Mouse (Mus musculus) kidney, adult 2 months (tissue): ENCODE measurements at regions not wholly inside any gene's neighbourhood (a gene's known extent, or its start where the extent isn't known, plus 50 kb on each side); places are given as distances from the start of the nearest gene placed in this dataset.

Experiments
- DNase-seq: peaks from one replicate; pipeline ENCODE4 v3.0.0; 2021
- H3K27ac ChIP-seq: fragments of 200-500 bp; 2 replicates; pipeline ENCODE4 v1.5.1; 2012; ENCODE audit warnings: low read depth, low read length, control low read depth, inconsistent platforms; ENCODE audit not compliant: insufficient read depth
- H3K27me3 ChIP-seq: fragments of 200-500 bp; replicated peaks from 2 replicates; pipeline ENCODE4 v1.6.1; 2012; ENCODE audit warnings: mild to moderate bottlenecking, moderate library complexity, low read length, inconsistent platforms; ENCODE audit not compliant: control insufficient read depth, insufficient read depth
- H3K36me3 ChIP-seq: fragments of 200-500 bp; 2 replicates; pipeline ENCODE4 v1.6.1; 2012; ENCODE audit warnings: mild to moderate bottlenecking, moderate library complexity, low read length, inconsistent platforms; ENCODE audit not compliant: control insufficient read depth, insufficient read depth
- H3K4me1 ChIP-seq: fragments of 200-500 bp; 2 replicates; pipeline ENCODE4 v1.6.1; 2011; ENCODE audit warnings: low read length; ENCODE audit not compliant: control insufficient read depth, insufficient read depth
- H3K4me3 ChIP-seq: fragments of 200-500 bp; 2 replicates; pipeline ENCODE4 v1.5.1; 2011; ENCODE audit warnings: mild to moderate bottlenecking, low read depth, low read length, control low read depth; ENCODE audit not compliant: insufficient read depth
- CTCF ChIP-seq: fragments of 200-500 bp; conservative IDR thresholded peaks from 2 replicates; pipeline ENCODE4 v1.5.1; 2011; ENCODE audit warnings: low read depth, mild to moderate bottlenecking, control low read depth, low read length, moderate library complexity, mixed read lengths; ENCODE audit not compliant: insufficient read depth, insufficient read length
- POLR2A ChIP-seq: fragments of 200-500 bp; IDR thresholded peaks from one replicate; pipeline ENCODE4 v1.6.1; 2011; ENCODE audit warnings: low read depth, low read length, control low read depth
- WGBS: fragments of 180-500 bp; shearing (Covaris S2); methylation state at CpG from one replicate; pipeline ENCODE4 v1.1.7; 2018; 5-methylcytosine and 5-hydroxymethylcytosine counted together

DNA sequence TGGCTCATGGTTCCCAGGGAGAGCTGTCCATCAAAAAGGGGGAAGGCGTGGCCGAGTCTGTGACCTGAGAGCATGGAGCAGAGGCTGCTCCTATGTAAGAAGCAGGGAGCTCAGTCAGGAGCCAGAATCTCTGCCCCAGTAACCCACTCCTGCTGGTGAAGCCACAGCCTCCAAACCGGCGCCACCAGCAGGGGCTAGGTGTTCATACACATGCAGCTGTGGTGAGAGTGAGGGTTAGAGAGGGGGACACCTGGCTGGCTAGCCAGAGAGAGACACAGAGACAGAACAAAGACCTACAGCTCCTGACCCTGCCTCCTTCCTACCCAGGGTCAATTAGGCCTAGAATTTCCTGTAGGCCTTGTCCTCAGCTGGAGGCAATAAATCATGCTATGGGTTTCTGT is 80.7 kb upstream of the Foxo1 start:
- H3K36me3 ChIP-seq, result no peaks in the 10 kb centered on the region
- TF ChIP-seq CTCF (no peak), POLR2A (no peak)
- no peak for DNase-seq
- H3K4me3 ChIP-seq, result no peak overlapping the region
- H3K4me1 ChIP-seq, result no peaks in the 10 kb centered on the region
- no peaks in the 10 kb centered on the region; the same call in 1 of the 2 replicates for H3K27me3 ChIP-seq
- no peak overlapping the region for H3K27ac ChIP-seq
- WGBS, result 76% methylated on average over 4 of the region's 4 CpGs

DNA sequence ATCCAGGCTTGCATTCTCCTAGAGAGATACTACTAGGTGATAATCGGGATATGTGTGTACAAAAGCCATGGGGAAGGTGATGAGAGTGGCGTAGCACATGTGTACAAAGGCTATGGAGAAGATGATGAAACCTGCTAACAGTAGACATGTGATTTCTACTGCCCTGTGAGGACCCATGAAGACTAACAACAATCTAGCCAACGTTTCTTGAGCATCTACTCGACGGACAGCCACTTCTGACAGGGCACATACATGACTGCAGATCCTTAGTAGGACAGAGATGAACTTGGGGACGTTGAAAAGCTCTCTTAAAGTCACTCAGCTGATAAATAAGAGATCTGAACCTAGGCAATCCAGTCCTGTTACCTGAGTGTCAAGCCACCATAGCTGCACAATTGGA is 79.8 kb upstream of the Foxo1 start:
- no peak overlapping the region for H3K27ac ChIP-seq
- H3K4me1 ChIP-seq, result no peaks in the 10 kb centered on the region
- 92% methylated on average over 6 of the region's 6 CpGs for WGBS
- no peak overlapping the region for H3K4me3 ChIP-seq
- no peaks in the 10 kb centered on the region; the same call in 1 of the 2 replicates for H3K27me3 ChIP-seq
- H3K36me3 ChIP-seq, result no peaks in the 10 kb centered on the region
- no peak for TF ChIP-seq CTCF
- DNase-seq, result no peak

DNA sequence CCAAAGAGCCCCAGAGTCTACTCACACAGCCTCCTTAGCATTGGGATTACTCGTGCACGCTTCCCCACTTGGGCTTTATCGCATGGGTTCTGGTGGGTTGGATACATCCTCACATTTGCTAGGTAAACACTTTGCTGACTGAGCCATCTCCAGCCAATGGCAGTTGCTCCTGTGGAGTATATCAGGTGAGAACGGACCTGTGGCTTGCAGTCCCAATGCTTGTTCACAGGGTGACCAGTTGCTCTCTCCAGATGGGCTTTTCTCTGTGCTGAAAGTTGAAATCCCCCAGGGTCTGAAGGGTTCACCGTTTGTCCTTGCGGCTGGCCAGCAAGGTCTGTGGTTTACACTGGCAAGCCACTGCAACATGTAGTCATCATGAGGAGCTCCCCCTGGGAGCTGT is 79.1 kb upstream of the Foxo1 start:
- no peaks in the 10 kb centered on the region for H3K36me3 ChIP-seq
- no peak overlapping the region for H3K4me3 ChIP-seq
- H3K27ac ChIP-seq, result no peak overlapping the region
- 95% methylated on average over 6 of the region's 6 CpGs for whole genome bisulfite sequencing
- no peaks in the 10 kb centered on the region; the same call in 1 of the 2 replicates for H3K27me3 ChIP-seq
- H3K4me1 ChIP-seq, result no peaks in the 10 kb centered on the region
- DNase-seq, result no peak
- TF ChIP-seq CTCF (no peak), POLR2A (no peak)

DNA sequence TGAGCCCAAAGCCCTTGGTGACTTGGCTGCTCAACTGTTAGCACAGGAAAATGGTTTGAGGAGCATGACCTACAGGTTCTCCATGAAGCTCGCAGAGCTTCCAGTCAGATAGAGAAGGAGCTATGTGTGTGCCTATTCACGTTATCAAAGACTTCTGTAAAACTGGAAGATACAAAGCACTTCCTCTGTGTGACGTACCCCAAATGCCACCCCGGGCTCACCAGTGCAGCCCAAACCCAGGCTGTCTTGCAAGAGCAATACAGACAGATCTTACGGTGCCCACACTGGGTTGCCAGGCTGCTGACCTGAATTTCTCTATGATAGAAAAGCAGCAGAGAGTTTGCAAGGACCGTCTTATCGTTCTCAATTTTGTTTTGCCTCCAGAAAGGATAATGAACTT is 78.1 kb upstream of the Foxo1 start:
- Histone ChIP-seq H3K36me3 (no peaks in the 10 kb centered on the region), H3K27ac (no peak overlapping the region), H3K4me3 (no peak overlapping the region), H3K4me1 (no peaks in the 10 kb centered on the region), H3K27me3 (no peaks in the 10 kb centered on the region; the same call in 1 of the 2 replicates)
- TF ChIP-seq POLR2A (no peak), CTCF (no peak)
- 83% methylated on average over 7 of the region's 7 CpGs for WGBS
- no peak for DNase-seq

DNA sequence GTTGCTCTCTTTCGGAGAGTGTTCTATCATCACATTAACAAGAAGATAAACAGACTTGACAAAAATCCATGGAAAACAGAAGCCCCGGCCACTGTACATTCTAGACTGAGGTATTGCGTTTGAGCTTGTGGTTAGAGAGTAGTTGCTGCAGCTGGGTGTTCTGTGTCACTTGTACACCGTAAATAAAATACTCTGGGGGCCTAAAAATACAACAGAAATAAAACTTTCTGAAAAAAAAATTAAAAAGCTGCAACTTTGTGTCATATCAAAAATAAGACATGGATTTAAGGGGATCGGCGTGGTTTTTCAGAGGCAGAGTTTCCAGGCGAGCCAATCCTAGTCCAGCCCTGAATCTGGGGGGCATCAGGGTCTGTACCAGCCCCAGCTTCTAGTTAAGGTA is 75.1 kb upstream of the Foxo1 start:
- Histone ChIP-seq H3K4me3 (no peak overlapping the region), H3K27me3 (no peaks in the 10 kb centered on the region; the same call in 1 of the 2 replicates), H3K4me1 (no peaks in the 10 kb centered on the region; the same call in 1 of the 2 replicates), H3K36me3 (no peaks in the 10 kb centered on the region), H3K27ac (no peak overlapping the region)
- TF ChIP-seq POLR2A (no peak), CTCF (no peak)
- WGBS, result 78% methylated on average over 7 of the region's 7 CpGs
- peak; percentile 12 for DNase-seq

DNA sequence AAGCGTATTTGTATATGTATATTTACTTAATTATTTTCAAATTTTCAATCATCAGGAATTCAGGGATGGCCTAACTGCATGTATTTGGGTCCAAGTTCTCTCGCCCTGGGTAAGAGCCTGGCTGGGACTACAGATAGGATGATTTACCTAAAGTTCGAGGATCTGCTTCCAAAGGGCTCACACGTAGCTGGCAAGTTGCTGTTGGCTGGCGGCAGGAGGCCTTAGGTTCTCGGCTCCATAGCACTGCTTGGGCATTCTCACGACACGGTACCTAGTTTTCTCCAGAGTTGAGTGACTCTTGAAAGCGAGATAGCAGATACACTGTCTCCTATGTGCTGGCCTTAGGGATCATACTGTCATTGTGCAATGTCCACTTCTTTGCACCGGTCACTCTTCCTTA is 73.9 kb upstream of the Foxo1 start:
- no peak for TF ChIP-seq POLR2A
- no peak for TF ChIP-seq CTCF
- H3K27ac ChIP-seq, result no peak overlapping the region
- H3K4me1 ChIP-seq, result no peaks in the 10 kb centered on the region; the same call in 1 of the 2 replicates
- no peaks in the 10 kb centered on the region; the same call in 1 of the 2 replicates for H3K27me3 ChIP-seq
- no peak overlapping the region for H3K4me3 ChIP-seq
- WGBS, result 93% methylated on average over 10 of the region's 10 CpGs
- no peaks in the 10 kb centered on the region for H3K36me3 ChIP-seq
- DNase-seq, result no peak

DNA sequence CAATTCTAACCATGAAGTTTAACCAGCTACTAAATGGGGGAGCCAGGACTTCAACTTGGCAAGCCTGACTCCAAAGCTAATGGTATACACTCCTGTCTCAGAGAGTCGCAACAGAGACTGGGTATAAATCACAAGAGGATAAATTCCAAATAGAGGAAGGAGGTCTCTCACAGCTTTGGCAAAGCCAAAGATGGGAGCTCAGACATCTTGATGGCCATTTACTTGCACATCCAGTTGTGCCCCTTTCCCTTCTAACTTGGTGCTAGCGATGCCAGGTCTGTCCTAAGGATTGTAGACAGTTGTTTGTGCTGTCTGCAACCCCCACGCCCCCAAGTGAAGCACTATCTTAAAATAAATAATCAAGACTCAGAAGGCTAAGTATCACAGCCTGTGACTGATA is 72.7 kb upstream of the Foxo1 start:
- Histone ChIP-seq H3K27ac (no peak overlapping the region), H3K27me3 (no peaks in the 10 kb centered on the region; the same call in 1 of the 2 replicates), H3K4me3 (no peak overlapping the region), H3K36me3 (no peaks in the 10 kb centered on the region), H3K4me1 (no peaks in the 10 kb centered on the region; the same call in 1 of the 2 replicates)
- no peak for DNase-seq
- no peak for TF ChIP-seq CTCF
- no peak for TF ChIP-seq POLR2A
- 79% methylated on average over 3 of the region's 3 CpGs for WGBS
